Mouse (Mus musculus): ENCODE data around the gene Snx19.

DNA sequence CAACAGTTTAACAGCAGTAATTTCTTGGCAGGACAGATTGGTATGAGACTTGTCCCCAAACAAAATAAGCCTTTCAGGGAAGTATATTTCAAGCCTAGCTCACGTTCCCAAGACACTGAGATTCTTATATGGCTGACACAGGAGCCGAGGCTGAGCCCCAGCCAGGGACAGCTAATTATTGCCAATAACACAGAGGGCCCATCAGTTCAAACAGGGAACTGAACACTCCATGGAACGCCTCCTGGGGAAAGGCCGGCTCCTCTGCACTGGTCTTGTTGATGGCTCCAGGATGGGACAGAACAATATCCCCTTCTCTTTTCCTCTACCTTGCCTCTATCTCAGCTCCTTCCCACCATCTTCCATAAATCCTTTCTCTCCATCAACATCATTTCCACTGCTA, 53.1 kb downstream of the Snx19 start:
- no peak for TF ChIP-seq CTCF (IDR thresholded peaks at IDR 0.05; ENCODE audit: control insufficient read depth, insufficient read depth, insufficient replicate concordance, low read depth, low read length)
- TF ChIP-seq POLR2A (IDR thresholded peaks at IDR 0.05; ENCODE audit: control insufficient read depth, low read depth, low read length) = no peak

Measured in testis, adult 2 months (tissue).